Mouse (Mus musculus) urinary bladder, postnatal 4 days (tissue): Measurements from ENCODE around the gene Twnk.

Experiments used
- DNase-seq, 2 experiments: peaks; one replicate each; pipeline ENCODE4 v3.0.0; 2021 to 2022; ENCODE audit warnings: low spot score in 2 of 2

The Twnk gene

GRCm38 (mm10) chr19:45005444-45005843, at the start of gene Twnk:
TSS of gene Twnk (plus strand) at chr19:45005663.
- DNase-seq = no peak

GRCm38 (mm10) chr19:44959633-44960032, 45.8 kb upstream of the Twnk start:
- DNase-seq = no peak

GRCm38 (mm10) chr19:44965978-44966377, 39.5 kb upstream of the Twnk start:
- no peak for DNase-seq

- no peak for DNase-seq
Measured at GRCm38 (mm10) chr19:44968329-44968728, 37.1 kb upstream of the Twnk start.

- DNase-seq = no peak
Measured at GRCm38 (mm10) chr19:44976636-44977035, 28.8 kb upstream of the Twnk start.

- no peak for DNase-seq
Measured at GRCm38 (mm10) chr19:44977148-44977547, 28.3 kb upstream of the Twnk start.

GRCm38 (mm10) chr19:44980787-44981186, 24.7 kb upstream of the Twnk start:
- no peak for DNase-seq

- no peak for DNase-seq
Measured at GRCm38 (mm10) chr19:44982477-44983115, 22.9 kb upstream of the Twnk start.

- no peak for DNase-seq
Measured at GRCm38 (mm10) chr19:44983366-44983765, 22.1 kb upstream of the Twnk start.

- no peak for DNase-seq
Measured at GRCm38 (mm10) chr19:44984420-44984819, 21.0 kb upstream of the Twnk start.

GRCm38 (mm10) chr19:44985159-44985988, 20.1 kb upstream of the Twnk start:
- DNase-seq = no peak

GRCm38 (mm10) chr19:44987004-44987403, 18.5 kb upstream of the Twnk start:
- DNase-seq = no peak

GRCm38 (mm10) chr19:44987851-44988250, 17.6 kb upstream of the Twnk start:
- DNase-seq = no peak

GRCm38 (mm10) chr19:44988321-44988720, 17.1 kb upstream of the Twnk start:
- DNase-seq = no peak

- DNase-seq = no peak
Measured at GRCm38 (mm10) chr19:44988831-44989566, 16.5 kb upstream of the Twnk start, which contains the start of gene Sema4g. TSS of gene Sema4g (plus strand) at chr19:44989101.

- no peak for DNase-seq
Measured at GRCm38 (mm10) chr19:44989567-44990495, 15.6 kb upstream of the Twnk start.

- DNase-seq = no peak
Measured at GRCm38 (mm10) chr19:44991031-44991430, 14.4 kb upstream of the Twnk start.

- DNase-seq = no peak
Measured at GRCm38 (mm10) chr19:44992246-44992645, 13.2 kb upstream of the Twnk start.

GRCm38 (mm10) chr19:44992712-44993111, 12.8 kb upstream of the Twnk start:
- DNase-seq = no peak

GRCm38 (mm10) chr19:44997786-44998185, 7.7 kb upstream of the Twnk start:
- DNase-seq = no peak

GRCm38 (mm10) chr19:44999647-45000046, 5.8 kb upstream of the Twnk start:
- no peak for DNase-seq
